Mouse (Mus musculus): Measurements from ENCODE around the gene Ttc30a1.

The Ttc30a1 gene

DNA sequence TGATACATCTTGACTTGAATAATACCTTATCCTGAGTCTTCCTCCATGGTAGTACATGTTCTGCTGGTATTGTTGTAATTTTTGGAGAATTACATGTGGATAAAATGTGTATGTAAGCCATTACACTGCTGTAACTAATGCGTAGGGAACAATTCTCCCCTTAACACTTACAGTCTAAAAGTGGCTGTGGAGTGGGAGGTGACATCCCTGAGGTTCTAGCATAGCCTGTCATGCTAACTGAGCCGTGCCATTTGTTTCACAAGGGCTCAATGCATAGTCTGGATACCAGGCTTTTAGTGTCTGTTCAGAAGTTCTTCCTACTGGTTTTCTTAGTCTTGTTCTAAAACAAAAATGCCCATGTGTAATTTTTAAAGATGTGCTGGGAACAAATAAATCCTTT lies 50.8 kb downstream of the Ttc30a1 start:
- DNase-seq (ENCODE audit: low read depth, low spot score): no peak

DNA sequence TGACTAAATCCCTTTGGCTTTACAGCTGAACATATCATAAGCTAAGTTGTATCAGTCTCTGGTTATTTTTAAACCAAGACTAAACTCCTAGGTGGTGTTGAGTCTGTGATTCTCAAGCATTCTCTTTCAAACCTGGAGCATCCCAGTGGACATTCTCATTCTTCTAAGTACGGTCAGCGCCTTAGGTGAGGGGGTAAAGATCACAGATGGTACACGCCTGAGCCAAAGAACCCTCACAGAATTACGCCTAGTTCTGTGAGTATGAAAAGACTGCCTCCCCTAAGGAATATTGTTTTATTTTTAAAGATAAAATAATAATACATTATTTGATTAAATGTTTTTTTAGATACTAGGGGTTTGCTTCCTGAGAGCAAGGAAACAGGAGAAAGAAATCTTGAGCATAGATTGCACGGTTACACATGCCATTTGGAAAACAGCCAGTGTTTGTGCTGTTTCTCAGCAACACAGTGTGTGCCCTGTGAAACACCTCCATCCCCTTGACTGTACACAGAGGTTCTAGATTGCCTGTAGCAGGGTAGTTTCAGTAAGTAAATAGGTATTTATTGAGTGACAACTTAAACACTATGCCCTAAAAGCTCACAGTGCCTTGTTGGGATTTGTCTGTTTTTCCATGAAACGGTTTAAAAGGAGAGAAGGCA lies 51.9 kb downstream of the Ttc30a1 start:
- no peak for DNase-seq (ENCODE audit: low read depth, low spot score)

DNA sequence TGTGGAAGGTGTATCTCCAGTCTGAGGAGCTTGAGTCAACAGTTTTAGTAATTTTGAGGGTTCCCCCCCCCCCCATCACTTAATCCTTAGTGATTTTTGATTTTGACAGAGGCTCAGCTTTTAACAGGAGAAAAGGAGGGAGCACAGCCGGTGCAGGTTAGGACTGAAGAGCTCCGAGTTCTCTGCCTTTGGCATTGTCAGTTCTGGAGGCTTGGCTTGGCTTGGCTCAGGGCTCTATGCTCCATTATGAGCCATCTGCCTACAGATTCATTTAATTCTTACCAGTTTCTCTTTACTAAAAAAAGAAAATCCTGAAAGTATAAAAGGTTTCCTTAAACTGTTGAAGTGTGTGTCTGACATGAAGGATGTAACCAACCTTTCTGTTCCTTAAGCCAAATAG lies 52.6 kb downstream of the Ttc30a1 start:
- DNase-seq (ENCODE audit: low read depth, low spot score): no peak
